Mouse (Mus musculus) ES-E14 (cell line): Measurements from ENCODE around the gene Rabep2.

Experiments used
- CHD2 ChIP-seq: IDR thresholded peaks from 2 replicates; pipeline ENCODE4 v1.6.1; 2014; ENCODE audit warnings: mild to moderate bottlenecking, low read depth, low read length, inconsistent platforms
- HCFC1 ChIP-seq: IDR thresholded peaks from 2 replicates; pipeline ENCODE4 v1.6.1; 2012; ENCODE audit warnings: low read length, inconsistent platforms, borderline replicate concordance; ENCODE audit not compliant: insufficient read depth
- MAFK ChIP-seq: IDR thresholded peaks from 2 replicates; pipeline ENCODE4 v1.6.1; 2014; ENCODE audit warnings: mild to moderate bottlenecking, low read depth, low read length, inconsistent platforms; ENCODE audit not compliant: insufficient read depth
- ZC3H11A ChIP-seq: IDR thresholded peaks from 2 replicates; pipeline ENCODE4 v1.6.1; 2012; ENCODE audit warnings: low read depth, mild to moderate bottlenecking, inconsistent platforms, low read length, borderline replicate concordance
- ZNF384 ChIP-seq: IDR thresholded peaks from 2 replicates; pipeline ENCODE4 v1.6.1; 2012; ENCODE audit warnings: low read depth, low read length, inconsistent platforms

DNA sequence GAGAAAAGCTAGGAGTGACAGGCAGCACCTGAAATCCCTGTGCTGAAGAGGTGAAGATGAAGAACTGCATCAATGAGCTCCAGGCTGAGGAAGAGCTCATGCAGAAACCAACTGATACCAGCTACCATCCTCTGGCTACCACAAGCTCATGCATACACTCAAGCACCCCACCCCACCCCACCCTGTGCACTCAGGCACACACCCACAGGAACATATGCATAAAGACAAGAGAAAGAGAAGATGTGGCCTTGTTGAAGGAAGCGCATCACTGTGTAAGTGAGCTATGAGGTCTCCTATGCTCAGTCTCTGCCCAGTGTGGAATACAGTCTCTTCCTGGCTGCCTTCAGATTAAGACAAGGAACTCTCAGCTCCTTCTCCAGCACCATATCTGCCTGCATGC is 40.4 kb upstream of the Rabep2 start:
- no peak for TF ChIP-seq ZC3H11A
- TF ChIP-seq MAFK = no peak
- no peak for TF ChIP-seq CHD2
- no peak for TF ChIP-seq ZNF384
- no peak for TF ChIP-seq HCFC1
